Mouse (Mus musculus) limb, embryonic 10.5 days (tissue): ENCODE measurements around the gene Pttg1. TPM values are rescaled to one million over a fixed set of nuclear protein-coding genes. Genes with fewer than 3 reads are reported as not detected.

Experiments used
- DNase-seq: peaks from one replicate; pipeline ENCODE4 v3.0.0-alpha.2; 2017; ENCODE audit warnings: low spot score
- H3K27ac ChIP-seq: fragments of 300-500 bp; sonication (generic); 2 replicates; pipeline ENCODE4 v1.5.1; 2016; ENCODE audit warnings: mild to moderate bottlenecking
- H3K27me3 ChIP-seq: fragments of 300-500 bp; sonication (generic); 2 replicates; pipeline ENCODE4 v1.6.1; 2016; ENCODE audit warnings: low read depth, mild to moderate bottlenecking; ENCODE audit not compliant: poor library complexity, severe bottlenecking
- H3K36me3 ChIP-seq: fragments of 300-500 bp; sonication (generic); 2 replicates; pipeline ENCODE4 v1.6.1; 2016; ENCODE audit warnings: mild to moderate bottlenecking, moderate library complexity
- H3K4me1 ChIP-seq: fragments of 300-500 bp; sonication (generic); 2 replicates; pipeline ENCODE4 v1.6.1; 2016
- H3K4me3 ChIP-seq: fragments of 300-500 bp; sonication (generic); 2 replicates; pipeline ENCODE4 v1.5.1; 2016; ENCODE audit warnings: mild to moderate bottlenecking, moderate library complexity
- H3K9me3 ChIP-seq: fragments of 300-500 bp; sonication (generic); replicated peaks from 2 replicates; pipeline ENCODE4 v1.6.1; 2016; ENCODE audit warnings: mild to moderate bottlenecking
- WGBS: fragments of 180-500 bp; shearing (Covaris S2); methylation state at CpG from one replicate; pipeline ENCODE4 v1.1.7; 2016; 5-methylcytosine and 5-hydroxymethylcytosine counted together
- microRNA counts: library from miRNA; unstranded; fragments of <30 nt; microRNA quantifications from one replicate; lab custom pipeline; 2017
- microRNA-seq: library from miRNA; unstranded; fragments of <30 nt; microRNA quantifications from one replicate; pipeline ENCODE4, GENCODE M21; 2017
- polyA plus RNA-seq: library from polyadenylated mRNA; unstranded; fragments of >200 nt; fragmentation: Nextera tagmentation; extraction: Ambion mirVana; gene quantifications from 2 replicates; pipeline ENCODE4 v1.2.1, GENCODE M21; 2016

Pttg1 gene
- polyA plus RNA-seq, 1 experiment from 2014 or later = 86.4 TPM

GRCm38 (mm10) chr11:43380901-43381300 lies 45.1 kb downstream of the Pttg1 start:
- DNase-seq = no peak
- H3K4me1 ChIP-seq = peaks cover 12% of the 10 kb centered on the region
- H3K9me3 ChIP-seq = no peaks in the 10 kb centered on the region
- no peaks in the 10 kb centered on the region for H3K36me3 ChIP-seq
- no peak overlapping the region for H3K27ac ChIP-seq
- no peak overlapping the region for H3K4me3 ChIP-seq
- 91% methylated on average over 7 of the region's 7 CpGs for WGBS
- peaks cover 14% of the 10 kb centered on the region; the same call in 1 of the 2 replicates for H3K27me3 ChIP-seq

- H3K27ac ChIP-seq = no peak overlapping the region
- no peaks in the 10 kb centered on the region for H3K36me3 ChIP-seq
- no peak for DNase-seq
- peaks cover 3% of the 10 kb centered on the region for H3K4me1 ChIP-seq
- H3K27me3 ChIP-seq = peaks cover 7% of the 10 kb centered on the region; the same call in 1 of the 2 replicates
- H3K9me3 ChIP-seq = no peaks in the 10 kb centered on the region
- WGBS = 85% methylated on average over 11 of the region's 11 CpGs
- H3K4me3 ChIP-seq = no peak overlapping the region
Measured at GRCm38 (mm10) chr11:43379911-43380485, 46.1 kb downstream of the Pttg1 start.

- 97% methylated on average over 3 of the region's 3 CpGs for WGBS
- no peak for DNase-seq
- H3K4me1 ChIP-seq = no peaks in the 10 kb centered on the region
Measured at GRCm38 (mm10) chr11:43379488-43379887, 46.6 kb downstream of the Pttg1 start.

GRCm38 (mm10) chr11:43377083-43377850 lies 48.8 kb downstream of the Pttg1 start:
- H3K4me1 ChIP-seq = no peaks in the 10 kb centered on the region
- no peak overlapping the region for H3K4me3 ChIP-seq
- 91% methylated on average over 8 of the region's 8 CpGs for WGBS
- H3K9me3 ChIP-seq = no peaks in the 10 kb centered on the region
- DNase-seq = no peak
- no peak overlapping the region for H3K27ac ChIP-seq
- no peaks in the 10 kb centered on the region for H3K27me3 ChIP-seq
- no peaks in the 10 kb centered on the region for H3K36me3 ChIP-seq

More at GRCm38 (mm10) chr11:43379488-43379887, 46.6 kb downstream of the Pttg1 start:
- Histone ChIP-seq H3K4me3 (no peak overlapping the region), H3K27me3 (peaks cover 2% of the 10 kb centered on the region; the same call in 1 of the 2 replicates), H3K9me3 (no peaks in the 10 kb centered on the region), H3K27ac (no peak overlapping the region), H3K36me3 (no peaks in the 10 kb centered on the region)

- no peak overlapping the region for H3K27ac ChIP-seq
- WGBS = 92% methylated on average over 1 of the region's 1 CpGs
- no peaks in the 10 kb centered on the region for H3K27me3 ChIP-seq
- no peak for DNase-seq
- H3K4me1 ChIP-seq = no peaks in the 10 kb centered on the region
- no peaks in the 10 kb centered on the region for H3K36me3 ChIP-seq
- no peaks in the 10 kb centered on the region for H3K9me3 ChIP-seq
- H3K4me3 ChIP-seq = no peak overlapping the region
Measured at GRCm38 (mm10) chr11:43376598-43376997, 49.5 kb downstream of the Pttg1 start.

- no peak for DNase-seq
- no peaks in the 10 kb centered on the region for H3K9me3 ChIP-seq
- no peaks in the 10 kb centered on the region for H3K27me3 ChIP-seq
- no peaks in the 10 kb centered on the region for H3K4me1 ChIP-seq
- H3K36me3 ChIP-seq = no peaks in the 10 kb centered on the region
- H3K27ac ChIP-seq = no peak overlapping the region
- no peak overlapping the region for H3K4me3 ChIP-seq
- WGBS = 91% methylated on average over 6 of the region's 6 CpGs
Measured at GRCm38 (mm10) chr11:43374956-43375355, 51.1 kb downstream of the Pttg1 start.

GRCm38 (mm10) chr11:43373367-43373766 lies 52.7 kb downstream of the Pttg1 start:
- 89% methylated on average over 3 of the region's 3 CpGs for WGBS
- Histone ChIP-seq H3K4me3 (no peak overlapping the region), H3K27me3 (no peaks in the 10 kb centered on the region), H3K27ac (no peak overlapping the region), H3K36me3 (no peaks in the 10 kb centered on the region), H3K4me1 (no peaks in the 10 kb centered on the region), H3K9me3 (no peaks in the 10 kb centered on the region)
- DNase-seq = no peak

GRCm38 (mm10) chr11:43371807-43372206 lies 54.2 kb downstream of the Pttg1 start:
- no peaks in the 10 kb centered on the region for H3K36me3 ChIP-seq
- H3K27me3 ChIP-seq = no peaks in the 10 kb centered on the region
- H3K4me1 ChIP-seq = no peaks in the 10 kb centered on the region
- WGBS = 89% methylated on average over 3 of the region's 3 CpGs
- DNase-seq = no peak
- no peak overlapping the region for H3K27ac ChIP-seq
- H3K9me3 ChIP-seq = no peaks in the 10 kb centered on the region
- no peak overlapping the region for H3K4me3 ChIP-seq

MicroRNA genes within 50 kb of the gene (microRNA counts, 519-probe panel; counts per million panel counts)
- microRNA mmu-miR-146a (lab: Ali Mortazavi, UCI) = 684 counts per million, percentile 72 among the panel's probes with 10 or more counts

Small RNA genes within 50 kb of the gene (microRNA-seq; reads per million reads assigned to microRNA genes)
- gene Mir146 = 26.1 reads per million, percentile 32 among the genes with 10 or more reads in this experiment

Other genes with a start within 250 kb of the Pttg1 start
- 49.2 and 59.9 TPM in 2 replicates for gene Slu7, start 7.5 kb upstream of the Pttg1 start, polyA plus RNA-seq
- gene C1qtnf2, start 48.0 kb upstream of the Pttg1 start, polyA plus RNA-seq = 0.45 and 0.64 TPM in 2 replicates
- gene Ccnjl, start 102.5 kb upstream of the Pttg1 start, polyA plus RNA-seq = 36.3 and 40.6 TPM in 2 replicates
- 9.7 and 11.2 TPM in 2 replicates for gene 4933415A04Rik, start 160.8 kb upstream of the Pttg1 start, polyA plus RNA-seq
- not detected in 2 replicates for gene Fabp6, start 175.3 kb upstream of the Pttg1 start, polyA plus RNA-seq